Mouse (Mus musculus) kidney, embryonic 14.5 days (tissue): ENCODE results near the gene Fam206a. TPM values are rescaled to one million over a fixed set of nuclear protein-coding genes. Genes with fewer than 3 reads are reported as not detected.

Experiments used
- ATAC-seq: fragments of 200-750 bp; cut with Nextera tagmentation; 2 replicates; pipeline ENCODE4 v1.8.0; 2017; ENCODE audit warnings: moderate number of reproducible peaks, mild to moderate bottlenecking, moderate TSS enrichment, moderate library complexity; ENCODE audit not compliant: low FRiP score, low TSS enrichment
- H3K27ac ChIP-seq: fragments of 300-500 bp; sonication (generic); 2 replicates; pipeline ENCODE4 v1.5.1; 2014; ENCODE audit warnings: low read depth, mild to moderate bottlenecking, low read length, moderate library complexity, mixed read lengths
- H3K27me3 ChIP-seq: fragments of 300-500 bp; sonication (generic); 2 replicates; pipeline ENCODE4 v1.6.1; 2014; ENCODE audit warnings: mild to moderate bottlenecking, low read length; ENCODE audit not compliant: control insufficient read depth, insufficient read depth
- H3K36me3 ChIP-seq: fragments of 300-500 bp; sonication (generic); 2 replicates; pipeline ENCODE4 v1.6.1; 2014; ENCODE audit warnings: low read length, mixed read lengths; ENCODE audit not compliant: control insufficient read depth, insufficient read depth
- H3K4me1 ChIP-seq: fragments of 300-500 bp; sonication (generic); 2 replicates; pipeline ENCODE4 v1.6.1; 2014; ENCODE audit warnings: low read length, mixed read lengths; ENCODE audit not compliant: control insufficient read depth, insufficient read depth
- H3K4me2 ChIP-seq: fragments of 300-500 bp; sonication (generic); replicated peaks from 2 replicates; pipeline ENCODE4 v1.6.1; 2014; ENCODE audit warnings: low read depth, mild to moderate bottlenecking, low read length
- H3K4me3 ChIP-seq: fragments of 300-500 bp; sonication (generic); 2 replicates; pipeline ENCODE4 v1.5.1; 2014; ENCODE audit warnings: mild to moderate bottlenecking, low read length
- H3K9ac ChIP-seq: fragments of 300-500 bp; sonication (generic); 2 replicates; pipeline ENCODE4 v1.6.1; 2014; ENCODE audit warnings: low read depth, mild to moderate bottlenecking, low read length, moderate library complexity
- H3K9me3 ChIP-seq: fragments of 300-500 bp; sonication (generic); 2 replicates; pipeline ENCODE4 v1.6.1; 2016; ENCODE audit warnings: low read length; ENCODE audit not compliant: control insufficient read depth
- WGBS: fragments of 180-500 bp; shearing (Covaris S2); extraction: QIAGEN DNeasy Blood & Tissue Kit; methylation state at CpG from one replicate; pipeline ENCODE4 v1.1.7; 2014; 5-methylcytosine and 5-hydroxymethylcytosine counted together
- polyA plus RNA-seq: library from polyadenylated mRNA; unstranded; fragments of >200 nt; fragmentation: Nextera tagmentation; extraction: Ambion mirVana; gene quantifications from 2 replicates; pipeline ENCODE4 v1.2.1, GENCODE M21; 2014

The Fam206a gene
- polyA plus RNA-seq, 1 experiment from 2014 or later, result 27.1 TPM

DNA sequence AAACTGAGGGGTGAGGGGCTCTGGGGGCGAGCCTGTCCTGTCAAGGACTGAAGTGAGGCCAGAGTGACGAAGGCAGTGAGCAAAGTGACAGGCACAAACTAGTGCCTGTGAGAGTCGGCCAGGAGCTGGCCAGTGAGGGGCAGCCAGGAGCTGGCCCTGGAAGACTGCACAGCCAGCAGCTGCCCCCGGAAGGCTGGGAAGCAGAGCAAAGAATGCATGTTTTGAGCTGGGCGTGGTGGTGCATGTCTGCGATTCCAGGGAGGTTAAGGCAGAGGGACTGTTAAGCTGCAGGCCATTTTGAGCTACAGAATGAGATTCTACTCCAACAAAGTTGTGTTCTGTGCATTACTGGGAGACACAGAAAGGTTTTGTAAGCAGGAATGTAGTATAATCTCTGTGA, 48.6 kb downstream of the Fam206a start:
- ATAC-seq, result peak; percentile 64; the same call in 1 of the 2 replicates
- H3K27ac ChIP-seq, result no peak overlapping the region

DNA sequence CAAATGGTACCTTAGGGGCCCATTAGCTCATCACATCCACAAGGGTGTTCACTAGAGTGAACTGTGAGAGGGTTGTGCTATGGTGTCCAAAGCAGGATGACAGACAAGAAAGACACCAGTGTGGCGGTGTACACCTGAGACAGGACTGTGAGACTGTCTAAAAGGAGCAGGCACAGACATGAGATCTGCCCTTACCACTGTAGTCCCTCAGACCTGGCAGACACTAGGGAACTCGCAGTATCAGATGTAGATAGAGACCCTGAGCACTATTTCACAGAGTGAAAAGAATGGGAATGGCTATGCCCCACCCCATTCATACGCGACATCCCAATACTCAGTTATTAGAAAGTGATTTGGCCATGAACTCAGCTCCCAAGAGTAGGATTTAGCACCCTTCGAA, 53.8 kb downstream of the Fam206a start:
- H3K27me3 ChIP-seq, result no peaks in the 10 kb centered on the region
- no peaks in the 10 kb centered on the region for H3K9me3 ChIP-seq
- H3K27ac ChIP-seq, result no peak overlapping the region
- H3K36me3 ChIP-seq, result no peaks in the 10 kb centered on the region
- H3K4me1 ChIP-seq, result no peaks in the 10 kb centered on the region
- no peak for ATAC-seq
- H3K4me2 ChIP-seq, result no peak overlapping the region
- no peak overlapping the region for H3K4me3 ChIP-seq
- WGBS, result 95% methylated on average over 5 of the region's 5 CpGs
- H3K9ac ChIP-seq, result no peak overlapping the region

More for the DNA sequence above, 48.6 kb downstream of the Fam206a start:
- Histone ChIP-seq H3K4me2 (no peak overlapping the region), H3K9me3 (no peaks in the 10 kb centered on the region), H3K36me3 (no peaks in the 10 kb centered on the region; the same call in 1 of the 2 replicates), H3K27me3 (no peaks in the 10 kb centered on the region), H3K4me1 (no peaks in the 10 kb centered on the region), H3K4me3 (no peak overlapping the region), H3K9ac (no peak overlapping the region)
- WGBS, result 49% methylated on average over 6 of the region's 6 CpGs

DNA sequence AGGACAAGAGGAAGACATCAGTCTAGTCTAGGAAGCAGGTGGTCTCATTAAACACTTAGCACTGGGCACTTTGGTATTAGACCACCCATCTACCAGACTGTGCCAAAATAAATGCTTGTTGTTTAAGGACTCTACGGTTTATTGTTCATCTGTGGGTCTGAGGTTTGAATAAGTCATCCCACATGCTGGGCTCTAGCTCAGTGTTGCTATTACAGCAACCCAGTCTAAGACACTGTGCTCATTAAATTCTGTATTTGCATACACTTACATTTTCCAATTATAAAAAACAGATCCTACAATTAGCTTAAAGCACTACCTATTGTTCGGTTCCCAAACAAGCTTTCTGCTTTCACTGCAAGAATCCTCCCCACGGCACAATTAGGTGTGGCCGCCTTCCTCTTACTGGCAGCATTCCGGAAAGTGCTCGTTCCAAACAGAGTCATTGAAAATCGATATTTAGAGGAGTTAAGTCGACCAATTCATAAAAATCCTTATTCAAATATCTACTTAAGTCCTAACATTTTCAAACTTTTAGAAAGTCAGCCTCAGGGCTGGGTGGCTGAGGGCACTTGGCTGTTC, 54.3 kb downstream of the Fam206a start:
- Histone ChIP-seq H3K9ac (no peak overlapping the region), H3K4me2 (no peak overlapping the region), H3K4me1 (no peaks in the 10 kb centered on the region), H3K36me3 (no peaks in the 10 kb centered on the region), H3K27me3 (no peaks in the 10 kb centered on the region), H3K9me3 (no peaks in the 10 kb centered on the region), H3K4me3 (no peak overlapping the region), H3K27ac (no peak overlapping the region)
- 90% methylated on average over 8 of the region's 8 CpGs for WGBS
- ATAC-seq, result no peak

DNA sequence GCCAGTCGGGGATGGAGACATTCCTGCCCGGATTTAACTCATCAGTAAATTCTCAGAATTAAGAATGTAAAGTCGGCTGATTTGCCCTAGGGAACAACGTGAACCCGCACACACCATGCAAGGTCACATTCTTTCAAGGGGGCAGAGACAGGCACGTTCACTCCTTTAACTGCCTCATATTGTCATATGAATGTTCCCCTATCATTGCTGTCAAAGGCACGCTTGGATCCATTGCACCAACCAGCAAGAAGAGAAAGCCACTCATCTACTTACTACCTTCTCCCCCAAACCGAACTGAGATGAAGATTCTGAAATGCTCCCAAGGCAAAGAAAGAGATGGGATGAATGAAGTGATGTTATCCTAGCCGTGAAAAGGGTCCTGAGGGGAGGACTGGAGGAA, 56.6 kb downstream of the Fam206a start:
- Histone ChIP-seq H3K4me3 (no peak overlapping the region), H3K4me1 (peaks cover 6% of the 10 kb centered on the region; the same call in 1 of the 2 replicates), H3K36me3 (no peaks in the 10 kb centered on the region), H3K9me3 (no peaks in the 10 kb centered on the region), H3K27me3 (no peaks in the 10 kb centered on the region), H3K4me2 (no peak overlapping the region), H3K27ac (no peak overlapping the region), H3K9ac (no peak overlapping the region)
- ATAC-seq, result no peak
- 76% methylated on average over 9 of the region's 9 CpGs for WGBS

Other genes starting within 250 kb of the Fam206a start
- not detected in 2 replicates for gene Gm26657, start 62.3 kb upstream of the Fam206a start, polyA plus RNA-seq
- not detected in 2 replicates for gene Actl7b, start 60.9 kb upstream of the Fam206a start, polyA plus RNA-seq
- not detected in 2 replicates for gene Actl7a, start 58.9 kb upstream of the Fam206a start, polyA plus RNA-seq
- gene Elp1, start within 50 bp of the Fam206a start, polyA plus RNA-seq, result 51.1 and 72.9 TPM in 2 replicates
- 24.5 and 44.8 TPM in 2 replicates for gene Ctnnal1, start 62.8 kb downstream of the Fam206a start, polyA plus RNA-seq
- gene Tmem245, start 145.1 kb downstream of the Fam206a start, polyA plus RNA-seq, result 8.7 and 14.3 TPM in 2 replicates
- gene Frrs1l, start 188.0 kb downstream of the Fam206a start, polyA plus RNA-seq, result 0.16 and 0.58 TPM in 2 replicates